Mouse (Mus musculus) forebrain, embryonic 12.5 days (tissue): ENCODE data around the gene Plb1. TPM values are rescaled to one million over a fixed set of nuclear protein-coding genes. Genes with fewer than 3 reads are reported as not detected.

ENCODE experiments used
- ATAC-seq: fragments of 200-750 bp; cut with Nextera tagmentation; 2 replicates; pipeline ENCODE4 v1.8.0; 2017; ENCODE audit warnings: moderate TSS enrichment; ENCODE audit not compliant: low FRiP score
- H3K27ac ChIP-seq: fragments of 300-500 bp; sonication (generic); 2 replicates; pipeline ENCODE4 v1.5.1; 2016; ENCODE audit warnings: mild to moderate bottlenecking
- H3K27me3 ChIP-seq: fragments of 300-500 bp; sonication (generic); 2 replicates; pipeline ENCODE4 v1.6.1; 2016; ENCODE audit warnings: mild to moderate bottlenecking
- H3K36me3 ChIP-seq: fragments of 300-500 bp; sonication (generic); replicated peaks from 2 replicates; pipeline ENCODE4 v1.6.1; 2016; ENCODE audit warnings: mild to moderate bottlenecking
- H3K4me1 ChIP-seq: fragments of 300-500 bp; sonication (generic); 2 replicates; pipeline ENCODE4 v1.6.1; 2016
- H3K4me2 ChIP-seq: fragments of 300-500 bp; sonication (generic); 2 replicates; pipeline ENCODE4 v1.6.1; 2016; ENCODE audit warnings: mild to moderate bottlenecking, moderate library complexity
- H3K4me3 ChIP-seq: fragments of 300-500 bp; sonication (generic); replicated peaks from 2 replicates; pipeline ENCODE4 v1.5.1; 2016; ENCODE audit warnings: mild to moderate bottlenecking
- H3K9ac ChIP-seq: fragments of 300-500 bp; sonication (generic); 2 replicates; pipeline ENCODE4 v1.6.1; 2016; ENCODE audit warnings: mild to moderate bottlenecking
- H3K9me3 ChIP-seq: fragments of 300-500 bp; sonication (generic); 2 replicates; pipeline ENCODE4 v1.6.1; 2016
- WGBS: fragments of 180-500 bp; shearing (Covaris S2); methylation state at CpG from one replicate; pipeline ENCODE4 v1.1.7; 2016; 5-methylcytosine and 5-hydroxymethylcytosine counted together
- polyA plus RNA-seq: library from polyadenylated mRNA; unstranded; fragments of >200 nt; fragmentation: Nextera tagmentation; extraction: Ambion mirVana; gene quantifications from 2 replicates; pipeline ENCODE4 v1.2.1, GENCODE M21; 2016

Plb1 gene
- polyA plus RNA-seq, 1 experiment from 2014 or later = 0.20 TPM

DNA sequence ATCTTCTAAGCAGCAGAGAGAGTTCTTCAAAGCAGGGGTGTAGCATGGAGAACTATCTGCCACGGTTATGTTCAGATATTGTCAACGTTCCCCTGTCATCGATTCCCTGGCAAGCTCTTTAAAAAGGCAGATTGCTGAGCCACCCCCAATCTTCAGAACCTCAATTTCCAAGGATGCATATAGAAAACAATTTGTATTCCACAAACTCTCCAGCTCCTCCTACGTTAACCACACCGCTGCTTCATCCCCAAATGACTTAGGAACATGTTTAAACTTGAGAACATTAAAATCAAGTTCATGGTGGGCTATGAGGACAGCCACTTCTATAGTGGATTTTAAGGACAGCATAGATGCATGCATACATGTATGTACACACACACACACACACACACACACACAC, 138.7 kb downstream of the Plb1 start:
- H3K27ac ChIP-seq = no peak overlapping the region
- H3K4me1 ChIP-seq = no peaks in the 10 kb centered on the region
- H3K4me3 ChIP-seq = no peak overlapping the region
- WGBS = 91% methylated on average over 5 of the region's 5 CpGs
- H3K27me3 ChIP-seq = peaks cover 8% of the 10 kb centered on the region; the same call in 1 of the 2 replicates
- H3K9me3 ChIP-seq = no peaks in the 10 kb centered on the region
- H3K9ac ChIP-seq = no peak overlapping the region
- no peak for ATAC-seq
- H3K36me3 ChIP-seq = no peaks in the 10 kb centered on the region
- H3K4me2 ChIP-seq = no peak overlapping the region

DNA sequence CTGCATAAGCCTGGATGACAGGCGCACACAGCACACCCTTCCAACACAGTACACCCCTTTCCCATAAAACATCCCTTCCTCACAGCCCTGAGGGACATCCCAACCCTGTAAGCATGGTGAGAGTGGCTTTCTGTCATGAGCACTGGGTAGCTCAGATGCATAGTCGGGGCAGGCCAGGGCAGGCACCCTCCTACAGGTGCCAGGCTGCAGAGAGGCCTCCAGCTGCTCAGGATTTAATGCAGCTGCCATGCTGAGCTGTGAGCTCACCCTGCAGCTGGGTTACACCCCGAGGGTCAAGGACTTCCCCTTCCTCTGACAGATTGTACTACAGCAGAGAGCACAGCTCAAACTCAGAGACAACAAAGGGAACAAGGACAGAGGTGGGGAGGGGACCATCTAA, 146.0 kb downstream of the Plb1 start:
- ATAC-seq = no peak
- no peak overlapping the region for H3K27ac ChIP-seq
- H3K27me3 ChIP-seq = no peaks in the 10 kb centered on the region
- H3K4me3 ChIP-seq = no peak overlapping the region
- H3K36me3 ChIP-seq = no peaks in the 10 kb centered on the region
- WGBS = 50% methylated on average over 3 of the region's 3 CpGs
- H3K4me1 ChIP-seq = no peaks in the 10 kb centered on the region
- no peak overlapping the region for H3K9ac ChIP-seq
- H3K9me3 ChIP-seq = no peaks in the 10 kb centered on the region
- H3K4me2 ChIP-seq = no peak overlapping the region

GRCm38 (mm10) chr5:32388656-32389055, 156.1 kb downstream of the Plb1 start:
- no peaks in the 10 kb centered on the region for H3K9me3 ChIP-seq
- ATAC-seq = no peak
- no peak overlapping the region for H3K4me2 ChIP-seq
- no peaks in the 10 kb centered on the region for H3K27me3 ChIP-seq
- no peak overlapping the region for H3K9ac ChIP-seq
- no peak overlapping the region for H3K27ac ChIP-seq
- no peak overlapping the region for H3K4me3 ChIP-seq
- H3K36me3 ChIP-seq = no peaks in the 10 kb centered on the region
- no peaks in the 10 kb centered on the region for H3K4me1 ChIP-seq

GRCm38 (mm10) chr5:32390295-32390694, 157.8 kb downstream of the Plb1 start:
- WGBS = 84% methylated on average over 5 of the region's 5 CpGs

DNA sequence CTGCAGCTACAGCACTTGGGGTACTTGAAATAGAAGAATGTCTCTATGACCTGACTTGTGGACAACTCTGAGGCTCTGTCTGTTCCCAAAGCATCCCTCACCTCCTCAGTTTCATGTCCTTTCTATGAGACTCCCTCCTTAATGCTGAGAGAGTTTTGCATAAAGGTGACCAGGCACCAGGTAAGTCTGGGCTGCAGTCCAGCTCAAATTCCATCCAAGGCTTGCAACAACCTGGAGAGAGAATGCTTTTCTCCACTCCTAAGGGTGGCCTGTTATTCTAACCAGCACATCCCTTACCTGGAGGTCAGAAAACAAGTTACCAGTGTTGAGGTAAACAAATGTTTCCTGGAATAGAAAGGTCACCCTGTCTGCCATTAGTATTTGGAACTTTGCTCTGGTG, 159.8 kb downstream of the Plb1 start:
- no peak overlapping the region for H3K4me2 ChIP-seq
- no peaks in the 10 kb centered on the region for H3K36me3 ChIP-seq
- H3K27ac ChIP-seq = no peak overlapping the region
- no peaks in the 10 kb centered on the region for H3K9me3 ChIP-seq
- ATAC-seq = no peak
- no peak overlapping the region for H3K9ac ChIP-seq
- no peaks in the 10 kb centered on the region for H3K4me1 ChIP-seq
- H3K27me3 ChIP-seq = no peaks in the 10 kb centered on the region
- H3K4me3 ChIP-seq = no peak overlapping the region

More at GRCm38 (mm10) chr5:32390295-32390694, 157.8 kb downstream of the Plb1 start:
- Histone ChIP-seq H3K27ac (no peak overlapping the region), H3K36me3 (no peaks in the 10 kb centered on the region), H3K4me3 (no peak overlapping the region), H3K9me3 (no peaks in the 10 kb centered on the region), H3K4me2 (no peak overlapping the region), H3K27me3 (no peaks in the 10 kb centered on the region), H3K9ac (no peak overlapping the region), H3K4me1 (no peaks in the 10 kb centered on the region)
- no peak for ATAC-seq

DNA sequence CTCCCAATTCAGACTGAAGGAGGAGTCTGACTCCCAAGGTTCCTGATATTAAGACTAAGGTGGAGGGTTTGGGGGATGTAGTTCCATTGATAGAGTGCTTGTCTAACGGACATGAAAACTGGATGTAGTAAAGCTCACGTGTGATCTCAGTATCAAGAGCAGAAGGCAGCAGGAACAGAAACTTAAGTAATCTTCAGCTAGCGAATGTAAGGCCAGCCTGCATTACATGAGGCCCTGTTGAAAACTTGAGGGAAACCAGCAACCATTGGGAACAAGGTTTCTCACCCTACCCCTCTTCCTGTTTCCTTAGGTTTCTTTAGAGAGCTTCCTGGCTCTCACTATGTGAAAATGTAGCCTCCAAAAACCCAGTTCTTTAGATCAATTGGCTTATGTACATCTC, 162.1 kb downstream of the Plb1 start:
- H3K27me3 ChIP-seq = no peaks in the 10 kb centered on the region
- no peak overlapping the region for H3K27ac ChIP-seq
- no peak overlapping the region for H3K4me2 ChIP-seq
- no peak overlapping the region for H3K9ac ChIP-seq
- no peak for ATAC-seq
- no peaks in the 10 kb centered on the region for H3K36me3 ChIP-seq
- no peaks in the 10 kb centered on the region; the same call in 1 of the 2 replicates for H3K4me1 ChIP-seq
- H3K9me3 ChIP-seq = no peaks in the 10 kb centered on the region
- H3K4me3 ChIP-seq = no peak overlapping the region
- WGBS = 91% methylated on average over 3 of the region's 3 CpGs

GRCm38 (mm10) chr5:32395101-32395892, 162.8 kb downstream of the Plb1 start:
- no peak overlapping the region for H3K27ac ChIP-seq
- no peaks in the 10 kb centered on the region; the same call in 1 of the 2 replicates for H3K4me1 ChIP-seq
- H3K4me2 ChIP-seq = no peak overlapping the region
- H3K4me3 ChIP-seq = no peak overlapping the region
- no peak overlapping the region for H3K9ac ChIP-seq
- no peaks in the 10 kb centered on the region for H3K9me3 ChIP-seq
- whole genome bisulfite sequencing = 72% methylated on average over 9 of the region's 9 CpGs
- no peaks in the 10 kb centered on the region for H3K36me3 ChIP-seq
- no peaks in the 10 kb centered on the region for H3K27me3 ChIP-seq
- ATAC-seq = no peak

- Histone ChIP-seq H3K27ac (no peak overlapping the region), H3K36me3 (no peaks in the 10 kb centered on the region), H3K9me3 (no peaks in the 10 kb centered on the region), H3K27me3 (no peaks in the 10 kb centered on the region), H3K9ac (no peak overlapping the region), H3K4me1 (no peaks in the 10 kb centered on the region; the same call in 1 of the 2 replicates), H3K4me3 (no peak overlapping the region), H3K4me2 (no peak overlapping the region)
- WGBS = 70% methylated on average over 3 of the region's 3 CpGs
- no peak for ATAC-seq
These were observed 165.2 kb downstream of the Plb1 start for GRCm38 (mm10) chr5:32397719-32398118.

DNA sequence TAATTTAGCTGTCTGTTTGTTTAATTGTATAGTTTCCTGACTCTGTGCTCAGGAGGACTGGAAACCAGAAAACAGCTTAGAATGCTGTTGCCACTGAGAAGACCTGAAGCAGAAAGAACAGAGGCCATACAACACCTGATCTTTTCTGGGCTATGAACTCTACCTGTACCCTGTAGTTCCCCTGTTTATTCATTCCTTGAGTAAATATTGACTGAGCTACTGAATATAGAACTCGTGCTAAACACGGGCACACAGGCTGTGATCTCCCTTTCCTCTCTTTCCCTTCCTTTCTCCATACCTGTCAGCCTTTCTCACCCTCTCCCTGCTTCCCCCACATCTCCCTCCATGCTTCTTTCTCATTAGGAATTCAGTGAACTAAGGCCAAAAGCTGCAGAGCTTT, 168.4 kb downstream of the Plb1 start:
- Histone ChIP-seq H3K9ac (no peak overlapping the region), H3K4me1 (no peaks in the 10 kb centered on the region; the same call in none of the 2 replicates), H3K4me3 (no peak overlapping the region), H3K27me3 (no peaks in the 10 kb centered on the region), H3K9me3 (no peaks in the 10 kb centered on the region), H3K36me3 (no peaks in the 10 kb centered on the region), H3K27ac (no peak overlapping the region), H3K4me2 (no peak overlapping the region)
- 74% methylated on average over 2 of the region's 2 CpGs for WGBS
- ATAC-seq = no peak

GRCm38 (mm10) chr5:32403082-32403953, 170.8 kb downstream of the Plb1 start:
- H3K27ac ChIP-seq = no peak overlapping the region
- H3K4me3 ChIP-seq = no peak overlapping the region
- H3K4me2 ChIP-seq = no peak overlapping the region
- 78% methylated on average over 9 of the region's 9 CpGs for whole genome bisulfite sequencing
- H3K4me1 ChIP-seq = no peaks in the 10 kb centered on the region; the same call in 1 of the 2 replicates
- no peaks in the 10 kb centered on the region for H3K9me3 ChIP-seq
- ATAC-seq = no peak
- H3K9ac ChIP-seq = no peak overlapping the region
- no peaks in the 10 kb centered on the region for H3K36me3 ChIP-seq
- no peaks in the 10 kb centered on the region for H3K27me3 ChIP-seq

DNA sequence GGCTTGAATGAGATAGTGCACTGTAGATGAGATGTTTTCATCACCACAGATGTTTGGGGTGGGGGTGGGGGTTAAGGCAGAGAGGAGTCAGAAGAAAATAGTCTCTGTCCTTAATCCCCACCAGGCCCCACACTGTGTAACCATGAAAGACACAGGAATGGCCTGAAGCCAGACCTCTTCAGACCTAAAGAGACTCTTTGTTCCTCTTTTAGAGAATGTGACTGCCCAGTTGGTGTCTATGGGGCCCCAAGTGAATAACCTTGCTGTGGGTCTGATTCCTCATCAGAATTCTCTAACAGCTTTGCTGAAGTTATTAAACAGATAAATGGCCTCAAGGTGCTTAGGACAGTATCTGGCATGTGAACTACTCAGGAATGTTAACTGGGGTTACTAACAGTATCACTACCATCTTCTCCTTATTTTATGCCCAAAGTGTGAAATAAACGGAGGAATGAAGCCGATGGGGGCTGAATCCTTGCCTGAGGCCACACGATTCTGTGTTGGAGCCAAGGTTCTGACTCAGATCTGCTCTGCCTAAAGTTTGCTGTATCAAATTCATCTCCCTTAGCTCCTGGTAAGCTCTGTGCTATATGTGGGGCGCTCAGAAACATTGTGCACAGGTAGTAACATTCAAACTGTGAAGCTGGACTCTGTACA, 172.8 kb downstream of the Plb1 start:
- no peak for ATAC-seq
- no peak overlapping the region for H3K4me3 ChIP-seq
- H3K27me3 ChIP-seq = no peaks in the 10 kb centered on the region
- H3K4me1 ChIP-seq = no peaks in the 10 kb centered on the region; the same call in 1 of the 2 replicates
- H3K36me3 ChIP-seq = no peaks in the 10 kb centered on the region
- H3K9me3 ChIP-seq = no peaks in the 10 kb centered on the region
- no peak overlapping the region for H3K4me2 ChIP-seq
- H3K27ac ChIP-seq = no peak overlapping the region
- whole genome bisulfite sequencing = 79% methylated on average over 4 of the region's 4 CpGs
- no peak overlapping the region for H3K9ac ChIP-seq

DNA sequence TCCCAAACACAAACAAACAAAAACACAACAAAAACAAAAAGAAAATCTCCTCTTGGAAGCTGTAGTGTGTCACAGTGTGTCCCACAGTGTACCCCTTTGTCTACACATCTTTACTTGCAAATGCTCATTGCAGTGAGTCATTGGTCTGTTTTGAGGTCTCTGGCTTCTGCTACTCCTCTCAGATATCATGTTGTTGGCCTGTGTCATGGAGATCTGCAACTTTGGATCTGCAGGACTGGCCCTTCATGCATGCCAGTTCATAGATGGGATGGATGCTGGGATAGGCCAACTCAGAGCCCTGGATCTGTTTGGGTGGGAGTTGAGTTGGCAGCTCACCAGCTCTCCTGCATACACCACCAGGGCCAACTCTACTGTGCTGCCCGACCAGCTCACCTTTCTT, 176.3 kb downstream of the Plb1 start:
- Histone ChIP-seq H3K27me3 (no peaks in the 10 kb centered on the region), H3K36me3 (no peaks in the 10 kb centered on the region), H3K27ac (no peak overlapping the region), H3K4me2 (no peak overlapping the region), H3K9me3 (no peaks in the 10 kb centered on the region), H3K4me1 (peaks cover 5% of the 10 kb centered on the region; the same call in 1 of the 2 replicates), H3K9ac (no peak overlapping the region), H3K4me3 (no peak overlapping the region)
- ATAC-seq = no peak
- WGBS = 81% methylated on average over 1 of the region's 1 CpGs
